Mouse (Mus musculus) layer of hippocampus, adult 9-10 months (tissue): ENCODE data around the gene Clstn3.
"Not testable (repeated sequence)": the region's sequence is repeated elsewhere in the genome, so short reads cannot be mapped to it uniquely, and the experiment has no call there.

ENCODE experiments used
- DNase-seq: peaks from one replicate; pipeline ENCODE4 v3.0.0; 2022; ENCODE audit warnings: low spot score

Gene Clstn3

DNA sequence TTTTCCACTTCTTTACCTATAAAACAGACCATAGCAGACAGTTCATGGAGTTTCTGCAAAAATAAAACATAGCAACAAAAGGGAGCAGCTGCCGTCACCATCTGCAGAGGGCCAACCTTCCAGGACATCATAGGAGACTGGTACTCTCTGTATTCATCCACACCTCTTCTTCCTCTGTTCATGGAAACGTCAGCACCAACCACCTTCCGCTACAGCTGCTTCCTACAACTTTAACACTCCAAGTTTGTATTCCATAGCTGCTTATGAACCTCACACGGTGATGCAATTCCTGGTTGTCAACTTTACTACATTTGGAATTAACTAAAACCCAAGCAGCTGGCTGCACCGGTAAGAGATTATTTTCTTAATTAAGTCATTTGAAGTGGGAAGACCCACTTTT lies 56.2 kb downstream of the Clstn3 start:
- no peak for DNase-seq

DNA sequence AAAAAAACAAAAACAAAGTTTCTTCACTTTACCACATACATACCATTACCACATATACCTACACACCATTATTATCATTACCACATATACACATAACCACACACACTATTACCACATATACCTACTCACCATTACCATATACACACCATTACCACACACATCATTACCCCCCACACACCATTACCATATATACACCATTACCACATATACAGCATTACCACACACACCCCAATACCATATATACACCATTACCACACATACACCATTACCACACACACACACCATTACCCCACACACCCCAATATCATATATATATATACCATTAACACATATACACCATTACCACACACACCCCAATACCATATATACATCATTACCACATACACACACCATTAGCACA lies 57.4 kb downstream of the Clstn3 start:
- no peak for DNase-seq

DNA sequence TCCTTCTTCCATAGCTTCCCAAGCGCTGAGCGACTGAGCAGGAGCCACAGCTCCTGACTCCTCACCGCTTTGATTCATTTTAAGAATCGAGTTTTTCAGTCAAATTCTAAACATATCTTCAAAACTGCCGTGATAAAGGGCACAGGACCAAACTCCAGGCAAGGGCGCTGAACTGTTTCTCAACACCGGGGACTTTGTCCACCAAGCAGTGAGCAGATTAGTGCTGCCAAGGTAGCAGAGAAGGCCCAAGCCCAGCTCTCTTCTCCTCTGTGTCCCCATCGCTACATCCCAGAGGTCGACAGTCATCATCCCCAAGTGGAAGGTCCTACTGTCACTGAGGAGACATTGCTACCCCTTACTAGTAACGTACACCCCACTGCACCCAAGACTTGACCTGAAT lies 58.3 kb downstream of the Clstn3 start:
- no peak for DNase-seq

DNA sequence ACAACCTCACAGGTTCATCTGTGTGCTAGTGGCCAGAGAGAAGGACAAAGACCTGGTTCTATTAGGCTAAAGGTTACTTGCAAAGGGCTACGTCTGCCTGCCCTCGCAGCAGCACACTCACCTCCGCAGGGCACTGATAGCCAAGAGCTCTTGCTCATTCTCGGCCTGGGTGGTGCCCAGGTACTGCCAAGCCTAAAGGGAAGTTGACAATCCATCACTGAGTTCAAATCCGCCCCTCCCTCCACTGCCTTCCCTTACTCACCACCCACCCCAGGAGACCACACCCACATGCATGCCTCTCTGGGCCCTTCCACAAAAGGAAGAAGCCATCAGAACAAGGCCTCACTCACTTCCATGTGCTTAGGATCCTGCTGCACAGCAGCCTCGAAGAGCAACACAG lies 64.9 kb downstream of the Clstn3 start:
- DNase-seq, result no peak

DNA sequence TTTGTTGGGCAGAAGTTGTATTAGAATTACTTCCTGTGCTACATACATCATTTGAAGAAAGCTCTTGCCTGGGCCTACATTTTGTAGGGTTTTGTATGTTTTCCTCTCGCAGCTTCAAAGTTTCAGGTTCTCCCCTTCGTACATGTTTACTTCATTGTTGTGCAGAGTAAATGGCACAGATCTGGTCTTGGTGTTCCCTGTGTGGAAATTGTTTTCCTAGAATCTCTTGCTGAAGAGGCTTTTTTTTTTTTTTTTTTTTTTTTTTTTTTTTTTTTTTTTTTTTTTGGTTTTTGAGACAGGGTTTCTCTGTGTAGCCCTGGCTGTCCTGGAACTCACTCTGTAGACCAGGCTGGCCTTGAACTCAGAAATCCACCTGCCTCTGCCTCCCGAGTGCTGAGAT lies 69.6 kb downstream of the Clstn3 start:
- not testable (repeated sequence) for DNase-seq
